Mouse (Mus musculus): Measurements from ENCODE around the gene Zcrb1.
"Not testable (repeated sequence)": the region's sequence is repeated elsewhere in the genome, so short reads cannot be mapped to it uniquely, and the experiment has no call there.

The Zcrb1 gene

DNA sequence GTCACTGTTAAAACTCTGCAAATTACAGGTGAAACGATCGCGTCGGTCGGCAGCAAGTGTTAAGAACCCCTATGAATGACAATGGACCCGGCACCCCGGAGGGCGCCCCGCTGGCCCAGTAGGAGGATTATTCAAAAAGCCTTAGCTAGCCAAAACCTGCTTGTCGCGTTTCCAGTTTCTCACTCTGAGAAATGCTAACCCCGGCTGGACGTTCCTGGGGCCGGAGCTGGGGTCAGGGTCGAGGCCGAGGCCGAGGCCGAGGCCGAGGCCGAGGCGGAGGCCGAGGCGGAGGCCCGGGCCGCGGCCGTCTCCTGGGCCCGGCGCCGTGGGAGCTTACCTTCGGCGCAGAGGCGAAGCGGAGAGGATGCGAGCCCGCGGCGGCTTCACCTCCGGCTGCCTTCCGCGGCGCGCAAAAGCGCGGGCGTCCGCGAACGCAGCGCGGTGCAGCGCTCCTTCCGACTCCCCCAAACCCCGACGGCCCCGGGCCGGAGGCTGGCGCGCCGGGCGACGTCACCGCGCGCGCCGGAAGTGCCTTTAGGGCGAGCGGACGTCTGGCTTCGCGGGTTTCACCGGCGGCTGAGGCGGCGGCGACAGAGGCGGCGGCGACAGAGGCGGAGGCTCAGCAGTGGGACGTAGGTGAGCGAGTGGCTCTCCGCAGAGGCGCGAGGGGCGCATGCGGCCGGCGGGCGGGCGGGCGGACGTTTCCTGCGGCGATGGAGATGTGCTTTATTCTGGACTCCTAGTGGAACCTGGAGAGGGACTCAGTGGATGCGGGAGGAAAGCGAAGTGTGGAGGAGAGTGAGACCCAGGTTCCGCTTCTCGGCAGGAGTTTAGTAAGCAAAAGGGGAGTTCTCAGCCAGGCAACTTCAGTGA lies at the start of gene Zcrb1, which contains the start of gene Pphln1:
Gene Zcrb1 (minus strand): TSS at position 509 of the 873 bp plus-strand sequence.
Gene Pphln1 (plus strand): TSS at position 525 of the 873 bp plus-strand sequence.
- peak; percentile 84 to 85 for DNase-seq (ENCODE audit: low spot score in 2 of 2)

DNA sequence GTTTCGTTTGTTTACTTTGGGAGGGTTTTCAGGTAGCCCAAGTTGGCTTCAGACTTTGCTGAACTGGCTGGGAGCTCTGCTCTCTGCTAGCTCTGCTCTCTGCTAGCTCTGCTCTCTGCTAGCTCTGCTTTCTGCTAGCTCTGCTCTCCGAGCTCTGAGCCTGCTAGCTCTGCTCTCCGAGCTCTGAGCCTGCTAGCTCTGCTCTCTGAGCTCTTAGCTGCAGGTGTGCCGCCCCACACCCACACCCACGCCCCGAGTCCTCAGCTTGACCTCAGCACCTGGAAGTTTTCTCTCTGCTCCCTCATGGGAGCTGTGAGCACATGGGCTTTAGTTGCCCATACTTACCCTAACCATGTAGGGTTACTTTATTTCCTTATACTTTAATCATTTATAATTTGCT lies 45.5 kb upstream of the Zcrb1 start:
- DNase-seq (ENCODE audit: low spot score in 2 of 2), result no peak

DNA sequence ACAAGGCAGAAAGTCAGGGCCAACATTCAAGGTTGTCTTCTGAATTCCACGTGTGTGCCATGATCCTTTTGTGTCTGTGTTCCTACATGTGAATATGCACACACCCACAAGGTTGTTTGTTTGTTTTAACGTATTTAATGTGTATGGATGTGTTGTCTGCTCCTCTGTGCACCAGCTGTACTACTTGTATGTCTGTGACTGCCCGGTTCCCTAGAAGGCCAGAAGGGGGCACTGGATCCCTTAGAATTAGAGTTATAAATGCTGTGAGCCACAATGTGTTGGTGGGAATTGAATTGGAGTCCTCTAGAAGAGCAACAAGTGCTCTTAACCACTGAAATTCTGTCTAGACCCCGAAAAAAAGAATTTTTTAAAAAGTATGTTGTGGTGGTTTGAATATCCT lies 44.1 kb upstream of the Zcrb1 start:
- DNase-seq (ENCODE audit: low spot score in 2 of 2), result no peak

DNA sequence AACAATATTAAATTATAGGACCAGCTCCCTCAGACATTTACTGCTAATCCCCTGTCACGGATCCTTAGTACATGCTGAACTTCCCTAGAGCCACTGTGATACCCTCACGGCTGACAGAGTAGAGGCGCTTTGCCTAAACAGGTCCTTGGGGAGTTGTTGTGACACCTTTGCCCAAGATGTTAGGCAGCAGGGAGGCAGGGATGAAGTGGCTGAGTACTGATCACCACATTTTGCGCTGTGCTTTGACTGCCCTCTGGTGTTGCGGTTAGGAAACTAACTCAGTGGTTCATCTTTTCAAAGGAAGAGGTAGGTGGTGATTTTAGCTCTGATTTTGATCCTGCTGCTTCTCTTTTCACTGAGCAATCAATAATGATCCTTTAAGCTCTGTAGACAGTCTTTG lies 40.5 kb upstream of the Zcrb1 start:
- DNase-seq (ENCODE audit: low spot score in 2 of 2), result peak; percentile 26 to 32

DNA sequence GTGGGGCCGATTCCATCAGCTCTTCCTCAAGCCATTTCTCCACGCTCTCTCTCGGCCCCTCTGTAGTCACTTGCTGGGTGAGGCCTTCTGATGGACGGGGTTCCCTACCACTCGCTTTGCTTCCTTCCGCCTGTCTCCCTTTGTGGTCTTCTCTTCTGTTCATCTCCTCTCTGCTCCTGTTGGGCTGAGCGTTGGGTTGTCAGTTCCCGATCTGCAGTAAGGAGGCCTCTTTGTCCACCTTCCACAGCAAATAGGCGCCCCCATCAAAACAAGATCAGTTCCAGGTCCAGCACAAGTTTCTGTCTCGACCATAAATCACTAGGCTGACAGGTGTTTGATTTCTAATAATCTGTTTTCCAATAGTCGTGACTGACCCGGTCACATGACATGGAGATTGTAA lies 37.9 kb upstream of the Zcrb1 start:
- no peak for DNase-seq (ENCODE audit: low spot score in 2 of 2)

DNA sequence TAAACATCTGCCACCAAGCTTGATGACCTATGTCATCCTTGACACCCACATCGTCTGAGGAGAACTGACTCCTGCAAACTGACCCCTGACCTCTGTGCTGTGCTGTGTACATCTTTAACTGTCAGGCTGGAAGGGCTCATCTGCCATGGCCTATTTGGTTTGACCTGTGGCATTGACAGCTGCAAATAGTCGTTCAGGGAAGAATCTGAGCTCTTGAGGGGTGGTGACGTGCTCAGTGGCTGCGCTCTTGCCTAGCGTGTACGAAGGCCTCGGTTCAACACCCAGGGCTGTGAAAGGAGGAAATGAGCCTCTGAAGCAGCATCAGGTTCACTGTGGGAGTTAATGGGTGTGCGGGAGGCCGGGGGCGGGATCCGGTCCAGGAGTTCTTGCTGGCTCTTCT lies 35.7 kb upstream of the Zcrb1 start:
- DNase-seq (ENCODE audit: low spot score in 2 of 2), result no peak

DNA sequence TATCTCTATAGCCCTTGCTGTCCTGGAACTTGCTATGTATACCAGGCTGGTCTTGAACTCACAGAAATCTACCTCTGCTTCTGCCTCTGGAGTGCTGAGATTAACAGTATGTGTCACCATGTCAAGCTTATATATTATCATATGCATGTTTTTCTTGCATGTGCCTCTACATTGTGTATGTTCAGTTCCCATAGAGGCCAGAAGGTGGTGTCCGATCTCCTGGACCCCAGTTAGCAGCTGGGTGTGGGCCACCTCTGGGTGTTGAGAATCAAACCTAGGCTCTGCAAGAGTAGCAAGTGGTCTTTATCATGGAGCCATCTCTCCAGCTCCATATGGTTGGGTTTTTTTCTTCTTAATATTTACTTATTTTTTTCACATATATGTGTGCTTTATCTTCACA lies 24.4 kb upstream of the Zcrb1 start:
- DNase-seq (ENCODE audit: low spot score in 2 of 2), result no peak

DNA sequence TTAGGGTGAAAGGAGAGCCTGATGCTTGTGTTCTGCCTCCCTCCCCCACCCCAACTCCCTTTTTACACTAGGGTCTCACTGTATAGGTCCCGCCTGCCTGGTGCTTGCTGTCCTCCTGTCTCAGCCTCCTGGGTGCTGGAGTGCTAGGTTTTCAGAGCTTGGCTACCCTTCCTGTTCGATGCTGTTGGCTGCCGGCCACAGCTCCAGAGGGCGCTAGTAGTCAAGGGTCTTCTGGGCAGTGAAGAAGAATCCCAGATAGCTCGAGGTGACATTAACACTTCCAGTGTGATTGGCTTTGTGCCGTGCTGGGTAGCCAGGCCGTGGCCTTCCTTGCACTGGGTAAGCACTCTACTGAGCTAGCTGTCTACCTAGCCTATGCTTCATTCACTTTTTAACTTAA lies 22.5 kb upstream of the Zcrb1 start:
- no peak for DNase-seq (ENCODE audit: low spot score in 2 of 2)

DNA sequence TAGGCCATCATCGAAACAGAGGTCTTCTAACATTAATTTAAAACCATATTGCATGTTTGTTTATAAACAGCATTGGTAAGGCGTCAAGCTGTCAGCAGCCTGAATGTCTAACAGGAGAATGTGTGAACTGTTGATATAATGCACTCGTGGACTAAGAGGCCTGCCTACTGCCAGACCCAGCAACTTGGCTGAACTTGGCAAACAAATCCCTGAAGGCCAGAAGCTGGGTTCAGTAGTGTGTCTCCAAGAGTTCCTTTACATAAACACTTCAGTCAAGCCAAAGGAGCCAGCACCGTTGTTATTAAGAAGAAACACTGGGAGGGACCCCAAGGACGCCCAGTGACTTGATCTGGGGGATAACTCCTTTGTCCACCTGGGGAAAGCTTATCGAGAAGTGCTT lies 18.2 kb upstream of the Zcrb1 start:
- no peak for DNase-seq (ENCODE audit: low spot score in 2 of 2)

DNA sequence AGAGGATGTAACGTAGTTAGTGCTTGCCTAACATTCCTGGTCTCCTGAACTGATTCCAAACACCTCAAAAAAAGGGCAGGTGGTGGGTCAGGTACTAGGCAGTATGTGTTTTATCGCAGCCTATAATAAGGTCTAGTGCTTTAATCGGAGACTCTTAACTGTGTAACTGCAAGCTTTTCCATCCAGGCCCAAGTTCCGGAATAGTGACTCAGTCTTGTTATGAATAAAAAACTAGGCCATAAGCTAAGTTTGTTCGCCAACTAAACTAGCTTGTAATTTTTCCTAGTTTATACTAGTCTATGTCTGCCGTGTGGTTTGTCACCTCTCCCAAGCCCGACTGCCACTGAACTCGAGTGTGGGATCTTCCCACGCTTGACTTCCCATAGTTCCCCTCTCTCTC lies 16.3 kb upstream of the Zcrb1 start:
- DNase-seq (ENCODE audit: low spot score in 2 of 2), result no peak

DNA sequence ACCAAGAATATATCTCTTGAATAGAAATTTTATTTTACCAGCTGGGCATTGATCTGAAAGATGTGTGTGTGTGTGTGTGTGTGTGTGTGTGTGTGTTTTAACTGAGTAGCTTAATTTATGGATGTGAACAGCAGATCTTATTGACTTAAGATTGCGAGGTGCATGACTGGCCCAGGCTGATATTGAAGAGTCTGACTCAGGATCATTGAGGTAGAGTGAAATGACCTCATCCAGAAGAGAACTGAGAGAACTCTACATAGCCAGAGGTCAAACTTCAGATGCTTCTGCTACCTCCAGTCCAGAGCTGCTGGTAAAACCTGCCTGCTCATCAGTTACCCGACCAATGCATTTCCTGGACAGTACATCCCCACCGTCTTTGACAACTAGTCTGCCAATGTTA lies 14.3 kb upstream of the Zcrb1 start:
- DNase-seq (ENCODE audit: low spot score in 2 of 2), result no peak

DNA sequence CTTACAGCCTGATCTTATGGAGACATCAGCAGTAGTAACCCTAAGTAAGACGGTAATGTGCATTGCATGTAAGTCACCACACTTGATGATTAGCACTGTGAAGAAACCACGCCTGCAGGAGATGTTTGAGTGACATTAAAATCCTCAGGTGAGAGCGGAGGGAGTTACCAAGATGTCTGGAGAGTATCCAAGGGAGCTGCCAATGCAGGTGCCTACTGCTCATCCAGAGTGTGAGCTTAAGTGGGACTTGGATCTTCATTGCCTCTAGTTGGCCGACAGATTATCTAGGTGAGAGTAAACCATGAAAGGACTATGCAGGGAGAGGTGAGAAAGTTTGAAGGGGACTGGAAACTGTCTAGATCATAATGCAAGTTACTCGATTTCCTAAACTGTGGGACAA lies 8.4 kb upstream of the Zcrb1 start:
- DNase-seq (ENCODE audit: low spot score in 2 of 2), result no peak

DNA sequence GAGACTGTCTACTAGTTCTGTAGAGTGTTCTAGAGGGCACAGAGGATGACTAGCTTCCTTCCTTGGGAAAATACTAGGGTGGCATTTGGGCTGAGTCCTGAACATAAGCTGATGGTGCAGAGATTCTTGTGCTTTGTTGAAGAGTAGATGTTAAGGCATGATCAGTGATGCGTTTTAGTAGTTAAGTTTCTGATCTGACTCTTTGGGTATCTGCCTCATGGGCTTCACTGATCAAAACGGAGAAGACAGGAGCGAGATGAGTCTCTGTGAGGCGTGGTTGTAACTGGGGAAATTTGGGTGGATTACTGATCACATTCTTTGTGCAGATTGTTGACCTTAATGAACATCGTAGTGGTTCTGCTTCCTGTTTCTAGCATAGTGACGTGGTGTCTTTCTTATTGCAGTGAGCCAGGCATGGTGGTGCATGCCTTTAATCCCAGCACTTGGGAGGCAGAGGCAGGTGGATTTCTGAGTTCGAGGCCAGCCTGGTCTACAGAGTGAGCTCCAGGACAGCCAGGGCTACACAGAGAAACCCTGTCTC lies 7.4 kb upstream of the Zcrb1 start:
- DNase-seq (ENCODE audit: low spot score in 2 of 2), result no peak

DNA sequence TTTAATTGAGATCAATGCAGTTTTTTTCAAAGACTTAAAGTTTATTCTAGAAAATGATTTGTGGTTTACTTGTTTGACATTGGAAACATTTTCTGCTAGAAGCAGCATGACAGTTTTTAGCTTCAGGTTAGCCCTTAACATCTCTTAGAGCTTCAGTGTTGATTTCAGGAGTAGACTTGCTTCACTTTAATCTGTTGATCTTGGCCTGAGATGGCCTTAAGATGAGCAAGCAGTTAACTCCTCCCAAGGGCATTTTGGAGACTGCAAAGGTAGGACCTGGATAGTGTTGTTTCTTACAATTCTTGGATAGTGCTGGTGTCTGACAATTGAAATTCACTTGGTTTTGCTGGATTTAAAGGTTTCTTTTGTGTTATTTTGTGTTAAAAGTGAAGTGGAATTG lies 6.7 kb upstream of the Zcrb1 start:
- DNase-seq (ENCODE audit: low spot score in 2 of 2), result no peak

DNA sequence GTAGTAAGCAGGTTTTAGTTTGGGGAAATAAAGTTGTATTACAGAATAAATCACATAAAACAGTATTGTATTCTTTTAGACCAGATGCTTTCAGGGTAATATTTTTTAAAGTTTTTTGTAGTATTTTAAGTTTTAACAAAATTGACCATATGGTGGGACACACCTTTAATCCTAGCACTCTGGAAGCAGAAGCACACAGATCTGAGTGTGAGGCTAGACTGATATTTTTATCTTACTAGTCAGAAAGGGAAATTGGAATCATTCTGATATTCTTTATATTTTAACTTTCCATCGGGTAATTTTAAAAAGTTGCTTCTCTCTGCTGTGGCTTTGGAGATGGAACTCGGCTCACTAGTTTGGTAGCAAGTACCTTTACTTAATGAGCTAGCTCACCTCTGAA lies 4.6 kb upstream of the Zcrb1 start:
- no peak for DNase-seq (ENCODE audit: low spot score in 2 of 2)

DNA sequence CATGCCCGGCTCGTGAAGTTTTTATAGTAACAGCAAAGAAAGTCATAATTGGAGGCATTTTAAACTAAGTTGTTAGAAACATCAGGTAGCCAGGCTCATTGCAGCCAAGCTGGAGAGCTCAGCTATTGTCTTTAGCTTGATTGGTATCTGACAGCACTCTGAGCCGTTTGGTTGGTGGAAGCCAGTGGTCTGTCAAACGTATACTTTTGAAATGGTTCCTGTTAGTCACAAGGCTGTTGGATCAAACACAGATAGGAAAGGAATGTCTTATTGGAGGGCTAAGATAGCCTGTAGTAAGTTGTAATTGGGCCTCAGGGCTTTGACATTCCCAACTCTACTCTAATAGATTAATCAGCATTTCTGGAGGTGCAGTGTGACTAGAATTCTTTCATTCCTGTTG lies 3.3 kb upstream of the Zcrb1 start:
- no peak for DNase-seq (ENCODE audit: low spot score in 2 of 2)

DNA sequence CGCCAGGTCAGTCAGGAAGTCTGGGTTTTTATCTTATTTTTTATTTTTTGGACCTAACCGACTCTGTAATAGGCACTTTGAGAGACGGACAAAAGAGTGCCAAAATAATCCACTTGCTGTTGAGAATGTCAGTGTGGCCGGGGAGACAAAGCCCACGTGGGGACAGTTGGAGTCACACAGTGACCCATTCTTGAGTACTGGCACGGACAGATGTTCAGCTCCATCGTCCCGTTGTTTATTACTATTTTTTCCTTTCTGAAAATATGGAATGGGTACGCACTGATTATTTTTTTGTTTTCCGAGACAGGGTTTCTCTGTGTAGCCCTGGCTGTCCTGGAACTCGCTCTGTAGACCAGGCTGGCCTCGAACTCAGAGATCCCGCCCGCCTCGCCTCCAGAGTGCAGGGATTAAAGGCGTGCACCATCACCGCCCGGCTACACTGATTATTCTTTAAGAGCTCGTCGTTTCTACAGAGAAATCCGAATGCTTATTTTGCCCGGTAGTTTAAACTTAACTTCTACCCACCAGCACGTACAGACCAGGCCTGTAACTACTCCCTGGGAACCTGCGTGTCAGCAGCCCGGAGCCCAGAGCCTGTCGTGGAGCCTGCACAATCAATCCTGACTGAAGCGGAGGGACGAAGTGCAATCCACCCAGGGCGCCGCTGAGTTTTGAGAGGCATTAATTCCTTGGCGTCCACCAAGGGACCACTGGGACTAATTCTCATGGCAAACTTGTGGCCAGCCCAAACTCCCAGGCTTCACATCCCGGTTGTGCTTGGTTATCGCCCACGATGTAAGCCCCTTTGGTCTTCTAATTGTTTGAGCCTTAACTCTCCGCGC lies 786 bp upstream of the Zcrb1 start:
- no peak for DNase-seq (ENCODE audit: low spot score in 2 of 2)

DNA sequence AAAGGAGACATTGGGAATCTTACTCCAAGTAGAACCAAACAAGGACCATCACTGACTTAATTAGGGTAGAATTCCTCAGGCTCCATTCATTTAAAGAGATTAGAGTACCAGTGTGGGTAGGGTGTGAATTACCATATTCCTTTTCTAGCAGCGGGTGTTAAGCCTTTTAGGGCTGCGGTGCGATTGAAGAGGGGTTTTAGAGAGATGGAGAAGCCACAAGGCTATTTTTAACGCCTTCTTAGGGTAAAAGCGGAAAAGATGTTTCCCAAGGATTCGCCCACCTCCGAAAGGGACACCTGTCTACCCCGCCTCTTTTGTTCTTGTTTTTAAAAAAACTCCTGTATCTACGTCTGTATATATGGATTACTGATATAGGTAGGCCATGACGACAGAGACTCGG lies 865 bp downstream of the Zcrb1 start:
- DNase-seq (ENCODE audit: low spot score in 2 of 2), result no peak

DNA sequence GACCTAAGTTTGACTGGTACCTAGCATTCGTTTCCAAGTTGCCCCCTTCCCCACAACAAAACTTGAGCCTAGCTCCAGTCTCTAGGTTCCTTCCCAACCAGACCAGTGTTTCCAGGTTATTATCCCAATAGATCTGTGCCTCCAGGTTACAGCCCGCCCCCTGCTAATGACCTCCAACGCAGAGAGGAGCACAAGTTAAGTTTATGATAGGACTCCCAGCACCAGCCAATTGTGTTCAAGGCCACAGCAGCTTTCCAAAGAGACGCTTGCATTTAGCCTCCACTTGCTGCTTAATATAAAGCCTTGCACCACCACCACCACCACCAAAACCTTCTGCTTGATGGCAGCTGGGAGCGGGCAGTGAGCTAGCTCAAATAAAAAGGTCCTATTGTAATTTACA lies 16.8 kb downstream of the Zcrb1 start:
- no peak for DNase-seq (ENCODE audit: low spot score in 2 of 2)

DNA sequence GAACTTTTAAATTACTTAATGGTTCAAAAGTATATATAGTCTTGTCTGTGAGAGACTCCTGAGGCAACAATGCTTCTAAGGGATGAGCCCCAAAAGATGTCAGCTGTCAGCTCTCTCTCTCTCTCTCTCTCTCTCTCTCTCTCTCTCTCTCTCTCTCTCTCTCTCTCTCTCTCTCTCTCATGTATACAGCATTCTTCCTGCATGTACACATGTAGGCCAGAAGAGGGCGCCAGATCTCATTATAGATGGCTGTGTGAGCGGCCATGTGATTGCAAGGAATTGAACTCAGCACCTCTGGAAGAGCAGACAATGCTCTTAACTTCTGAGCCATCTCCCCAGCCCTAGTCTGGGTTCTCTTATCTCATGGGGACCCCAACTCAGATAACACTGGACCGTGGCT lies 19.0 kb downstream of the Zcrb1 start:
- peak in 1 of 2 experiments; percentile 7 for DNase-seq (ENCODE audit: low spot score in 2 of 2)

DNA sequence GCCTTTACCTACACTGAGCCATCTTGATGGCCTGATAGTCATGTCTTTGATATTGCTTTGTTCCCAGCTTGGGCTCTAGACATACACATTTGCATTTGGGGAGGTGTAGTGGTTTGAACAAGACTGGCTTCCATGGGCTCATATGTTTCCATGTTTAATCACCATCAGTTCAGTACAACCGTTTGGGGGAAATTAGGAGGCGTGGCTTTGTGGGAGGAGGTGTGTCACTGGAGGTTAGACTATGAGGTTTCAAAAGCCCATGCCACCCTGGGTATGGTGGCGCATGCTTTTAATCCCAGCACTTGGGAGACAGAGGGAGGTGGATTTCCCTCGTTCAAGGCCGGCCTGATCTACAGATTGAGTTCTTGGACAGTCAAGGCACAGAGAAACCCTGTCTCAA lies 22.4 kb downstream of the Zcrb1 start:
- DNase-seq (ENCODE audit: low spot score in 2 of 2), result no peak

DNA sequence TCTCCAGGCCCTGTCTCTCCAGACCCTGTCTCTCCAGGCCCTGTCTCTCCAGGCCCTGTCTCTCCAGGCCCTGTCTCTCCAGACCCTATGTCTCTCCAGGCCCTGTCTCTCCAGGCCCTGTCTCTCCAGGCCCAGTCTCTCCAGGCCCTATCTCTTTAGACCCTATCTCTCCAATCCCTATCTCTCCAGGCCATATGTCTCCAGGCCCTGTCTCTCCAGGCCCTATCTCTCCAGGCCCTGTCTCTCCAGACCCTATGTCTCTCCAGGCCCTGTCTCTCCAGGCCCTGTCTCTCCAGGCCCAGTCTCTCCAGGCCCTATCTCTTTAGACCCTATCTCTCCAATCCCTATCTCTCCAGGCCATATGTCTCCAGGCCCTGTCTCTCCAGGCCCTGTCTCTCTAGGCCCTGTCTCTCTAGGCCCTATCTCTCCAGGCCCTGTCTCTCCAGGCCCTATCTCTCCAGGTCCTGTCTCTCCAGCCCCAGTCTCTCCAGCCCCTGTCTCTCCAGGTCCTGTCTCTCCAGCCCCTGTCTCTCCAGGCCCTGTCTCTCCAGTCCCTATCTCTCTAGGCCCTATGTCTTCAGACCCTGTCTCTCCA lies 25.5 kb downstream of the Zcrb1 start:
- DNase-seq (ENCODE audit: low spot score in 2 of 2), result not testable (repeated sequence)
